In genomic region chr12:111463570-111463969, GRCm38 (mm10) we compare ENCODE assay signal across 32 mouse cellular contexts. TPM values are rescaled to one million over a fixed set of nuclear protein-coding genes. Genes with fewer than 3 reads are reported as not detected.
"Had no signal": no experiment of that assay in that cellular context is flagged by ENCODE, and none has a peak within 500 bp of the region (broad histone marks: within the 10 kb centered on the region; RNA-seq: fewer than 3 reads in every experiment).

No protein-coding gene starts in this region.

- H3K27ac ChIP-seq: left cerebral cortex, adult 2 months; limb, embryonic 10.5 days; limb, embryonic 12.5 days; limb, embryonic 13.5 days; limb, embryonic 15.5 days; liver, embryonic 12.5 days; liver, embryonic 13.5 days; liver, embryonic 14.5 days; liver, embryonic 15.5 days; lung, embryonic 15.5 days; macrophage; midbrain, embryonic 10.5 days; midbrain, embryonic 12.5 days; midbrain, embryonic 13.5 days; midbrain, embryonic 15.5 days; neural tube, embryonic 12.5 days had no signal

- DNase-seq: left cerebral cortex, postnatal 4 days; liver, embryonic 13.5 days; lung, adult 18-20 months; lung, adult 2 months; lung, embryonic 14.5 days; lung, postnatal 10 days; lung, postnatal 14 days; lung, postnatal 36 days; lung, postnatal 4 days; midbrain, embryonic 14.5 days had no signal

- H3K9ac ChIP-seq: limb, embryonic 12.5 days; limb, embryonic 13.5 days; limb, embryonic 15.5 days; liver, embryonic 12.5 days; liver, embryonic 13.5 days; liver, embryonic 14.5 days; liver, embryonic 15.5 days; lung, embryonic 14.5 days; lung, embryonic 15.5 days; midbrain, embryonic 12.5 days; midbrain, embryonic 13.5 days; midbrain, embryonic 15.5 days; neural tube, embryonic 12.5 days had no signal

- H3K4me2 ChIP-seq: limb, embryonic 12.5 days; limb, embryonic 13.5 days; limb, embryonic 15.5 days; liver, embryonic 12.5 days; liver, embryonic 13.5 days; lung, embryonic 14.5 days; lung, embryonic 15.5 days; midbrain, embryonic 11.5 days; midbrain, embryonic 12.5 days; midbrain, embryonic 13.5 days; midbrain, embryonic 15.5 days; neural tube, embryonic 12.5 days had no signal

- H3K4me1 ChIP-seq: limb, embryonic 12.5 days; limb, embryonic 13.5 days; midbrain, embryonic 12.5 days; midbrain, embryonic 13.5 days; midbrain, embryonic 15.5 days; neural tube, embryonic 12.5 days had no signal

- H3K9me3 ChIP-seq: limb, embryonic 10.5 days; limb, embryonic 12.5 days; limb, embryonic 13.5 days; limb, embryonic 15.5 days; liver, embryonic 12.5 days; liver, embryonic 13.5 days; liver, embryonic 15.5 days; lung, embryonic 15.5 days; megakaryocyte, embryonic 14.5 days; midbrain, embryonic 10.5 days; midbrain, embryonic 12.5 days; midbrain, embryonic 13.5 days; midbrain, embryonic 15.5 days; neural tube, embryonic 12.5 days had no signal

- ATAC-seq: liver, embryonic 12.5 days; lung, postnatal 0 days; midbrain, embryonic 13.5 days; midbrain, embryonic 15.5 days; midbrain, embryonic 16.5 days had no signal

- H3K36me3 ChIP-seq: limb, embryonic 10.5 days; limb, embryonic 12.5 days; limb, embryonic 13.5 days; limb, embryonic 15.5 days; liver, embryonic 12.5 days; liver, embryonic 13.5 days; liver, embryonic 15.5 days; lung, embryonic 15.5 days; midbrain, embryonic 10.5 days; midbrain, embryonic 12.5 days; midbrain, embryonic 13.5 days; midbrain, embryonic 15.5 days; neural tube, embryonic 12.5 days had no signal

- H3K27me3 ChIP-seq: midbrain, embryonic 15.5 days had no signal

- H3K4me3 ChIP-seq: left cerebral cortex, adult 2 months; limb, embryonic 10.5 days; limb, embryonic 12.5 days; limb, embryonic 13.5 days; limb, embryonic 15.5 days; liver, embryonic 12.5 days; liver, embryonic 13.5 days; liver, embryonic 15.5 days; lung, embryonic 15.5 days; megakaryocyte, embryonic 14.5 days; midbrain, embryonic 10.5 days; midbrain, embryonic 12.5 days; midbrain, embryonic 13.5 days; midbrain, embryonic 15.5 days; myocyte; neural tube, embryonic 12.5 days had no signal

RNA-seq across cellular contexts. Expression of gene Gm266, which starts 22.1 kb away (rescaled TPM):
- polyA plus RNA-seq: liver, adult 2 months; macrophage had no signal

RNA-seq across cellular contexts. Expression of gene Lbhd2, which starts 57.0 kb away (rescaled TPM):
- polyA plus RNA-seq: limb, embryonic 10.5 days; liver, adult 2 months; liver, embryonic 12.5 days; liver, embryonic 13.5 days; liver, embryonic 15.5 days; lung, adult 2 months; macrophage; midbrain, embryonic 10.5 days; midbrain, embryonic 11.5 days; midbrain, embryonic 13.5 days; myocyte; neural tube, embryonic 11.5 days had no signal
